Mouse (Mus musculus) layer of hippocampus, adult 11-12 months (tissue): ENCODE results near the gene Mapkbp1.
A peak's percentile ranks its signal among the peaks of the same experiment; 100 is the strongest.

ENCODE experiments used
- DNase-seq: peaks from one replicate; pipeline ENCODE4 v3.0.0; 2022; ENCODE audit warnings: low spot score

Mapkbp1 gene

DNA sequence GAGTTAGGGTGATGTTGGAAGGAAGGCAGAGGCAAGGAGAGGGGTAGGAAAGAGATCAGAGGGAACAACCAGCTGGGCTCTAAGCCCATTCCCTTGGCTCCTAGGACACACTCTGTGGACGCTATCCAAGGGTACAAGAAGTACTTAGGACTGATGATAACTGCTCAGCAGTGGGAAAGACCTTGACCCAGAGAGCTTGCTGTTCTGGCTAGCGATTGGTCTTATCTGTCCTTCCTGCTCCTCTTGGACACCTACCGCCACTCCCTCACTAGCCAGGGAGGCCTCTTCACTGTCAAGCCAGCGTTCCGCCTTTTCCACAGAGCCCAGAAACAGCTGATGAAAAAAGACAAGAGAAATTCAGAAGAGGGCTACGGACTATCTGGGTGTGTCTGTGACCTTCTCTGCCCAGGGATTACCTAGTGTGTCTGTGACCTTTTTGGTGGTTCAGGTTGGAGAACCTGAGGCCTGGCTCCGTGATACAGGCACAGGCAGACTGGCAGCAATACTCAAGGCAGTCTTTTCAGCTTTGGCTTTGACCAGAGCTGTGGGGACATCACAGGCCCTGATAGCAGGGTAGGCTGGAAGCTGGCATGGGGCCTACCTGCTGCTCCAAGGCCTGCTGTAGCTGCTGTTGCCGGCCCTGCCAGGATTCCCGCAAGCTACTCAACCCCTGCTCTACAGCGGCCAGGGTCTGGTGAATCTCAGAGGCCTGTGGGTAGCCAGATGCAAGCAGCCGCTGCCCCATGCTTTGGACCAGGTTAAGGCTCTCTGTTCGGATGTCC, 82.5 kb downstream of the Mapkbp1 start:
- DNase-seq = no peak

DNA sequence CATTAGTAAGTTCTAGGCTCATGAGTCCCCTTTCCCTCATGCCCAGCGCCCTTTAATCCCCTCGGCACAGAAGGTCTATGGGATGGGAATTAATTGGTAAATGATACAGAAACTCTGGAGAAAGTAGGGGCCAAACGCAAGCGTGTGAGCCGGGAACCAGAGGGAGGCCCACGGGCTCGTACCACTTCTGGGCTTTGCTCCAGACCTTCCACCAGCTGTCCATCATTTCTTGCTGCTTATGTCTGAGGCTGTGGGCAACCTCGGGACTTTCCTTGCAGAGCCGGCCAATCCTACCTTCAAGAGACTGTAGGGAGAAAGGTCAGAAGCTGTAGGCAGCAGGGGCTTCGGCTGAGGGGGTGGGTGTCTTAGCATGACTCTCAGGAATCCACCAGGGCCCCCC, 83.4 kb downstream of the Mapkbp1 start:
- no peak for DNase-seq

DNA sequence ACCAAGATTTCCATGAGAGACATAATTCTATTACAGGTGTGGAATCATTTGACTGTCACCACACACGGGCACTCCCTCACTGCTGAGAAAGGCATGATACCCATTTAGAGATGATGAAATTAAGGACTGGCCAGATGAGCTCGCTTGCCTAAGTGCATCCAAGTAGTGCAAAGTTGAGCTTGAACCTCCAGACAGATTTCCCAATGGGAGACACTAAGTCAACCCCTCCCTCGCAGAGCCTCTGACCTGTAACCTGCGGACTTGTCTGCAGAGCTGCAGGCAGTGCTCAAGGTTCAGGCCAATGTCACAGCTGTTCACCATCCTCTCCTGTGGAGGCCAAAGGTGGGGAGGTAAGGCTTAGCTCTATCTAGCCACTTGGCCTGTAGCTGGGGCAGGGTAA, 86.3 kb downstream of the Mapkbp1 start:
- DNase-seq = no peak

DNA sequence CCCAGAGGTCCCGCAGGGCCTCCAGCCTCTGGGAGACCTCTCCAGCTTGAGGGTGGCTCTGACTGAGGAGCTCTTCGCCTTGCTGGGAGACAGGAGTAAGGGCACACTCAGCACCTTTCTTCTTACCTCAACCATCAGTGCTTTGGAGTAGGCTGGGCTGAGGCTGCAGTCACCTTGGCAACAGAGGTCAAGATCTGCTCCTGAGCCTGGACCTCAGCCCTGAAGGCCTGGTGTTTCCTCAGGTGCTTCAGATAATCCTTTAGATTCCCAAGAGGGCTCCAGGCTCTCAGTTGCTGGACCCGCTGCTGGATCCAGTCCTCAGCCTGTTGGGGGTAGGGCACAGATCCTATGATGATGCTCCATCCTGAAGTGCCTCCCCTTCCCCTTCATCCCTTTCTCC, 87.0 kb downstream of the Mapkbp1 start:
- no peak for DNase-seq

DNA sequence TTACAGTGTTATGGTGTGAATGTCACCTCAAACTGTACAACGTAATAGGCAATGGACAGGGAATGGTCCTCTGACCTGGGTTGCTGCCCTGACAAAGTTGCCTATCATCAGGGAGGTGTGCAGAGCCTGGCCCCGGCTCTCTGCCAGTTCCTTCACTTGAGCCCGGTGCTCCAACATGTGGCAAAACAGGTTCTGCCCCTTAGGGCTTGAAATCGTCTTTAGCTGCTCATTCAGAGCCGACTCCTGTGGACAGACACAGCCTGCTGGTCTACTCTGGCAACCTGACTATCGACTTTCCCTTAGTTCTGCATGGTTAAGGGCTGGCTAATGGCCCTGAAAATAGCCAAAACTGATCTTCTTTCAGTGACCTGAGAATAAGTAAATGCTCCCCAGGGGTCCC, 87.7 kb downstream of the Mapkbp1 start:
- no peak for DNase-seq

DNA sequence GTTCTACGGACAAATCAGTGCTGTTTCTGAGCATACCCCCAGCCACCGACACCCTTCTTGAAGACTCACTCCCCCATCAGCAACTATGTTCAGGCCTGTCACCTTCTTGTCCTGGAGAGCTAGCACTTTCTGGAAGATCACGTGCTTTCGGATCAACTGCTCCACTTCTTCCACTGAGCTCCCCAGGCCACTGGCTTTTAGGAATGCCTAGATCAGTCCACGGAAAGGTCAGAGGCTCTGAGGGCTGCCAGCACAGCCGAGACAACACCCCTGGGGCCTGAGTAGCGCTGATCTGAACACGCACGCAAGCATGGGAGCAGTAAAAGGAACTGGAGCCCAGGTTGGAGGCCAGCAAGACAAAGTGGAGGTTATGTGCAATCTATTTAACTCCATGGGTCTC, 88.2 kb downstream of the Mapkbp1 start:
- DNase-seq = no peak

DNA sequence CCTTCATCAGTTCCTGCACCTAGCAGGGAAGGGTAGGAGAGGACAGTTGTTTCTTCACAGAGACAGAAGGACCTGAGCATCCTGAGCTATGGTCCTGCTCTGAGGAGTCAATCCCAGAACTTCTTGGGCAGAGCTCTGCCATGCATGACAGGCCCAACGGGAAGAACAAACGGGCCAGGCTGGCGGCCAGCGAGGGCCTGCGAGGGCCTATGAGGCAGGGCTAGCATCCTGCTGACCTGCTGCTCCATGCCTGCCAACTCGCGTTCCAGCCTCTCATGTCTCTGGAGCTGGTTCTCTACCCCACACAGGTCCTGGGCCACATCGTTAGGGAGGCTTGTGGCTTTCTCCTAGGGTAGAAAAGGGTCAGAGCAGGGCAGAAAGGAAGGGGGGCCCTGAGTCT, 89.7 kb downstream of the Mapkbp1 start:
- DNase-seq = no peak

DNA sequence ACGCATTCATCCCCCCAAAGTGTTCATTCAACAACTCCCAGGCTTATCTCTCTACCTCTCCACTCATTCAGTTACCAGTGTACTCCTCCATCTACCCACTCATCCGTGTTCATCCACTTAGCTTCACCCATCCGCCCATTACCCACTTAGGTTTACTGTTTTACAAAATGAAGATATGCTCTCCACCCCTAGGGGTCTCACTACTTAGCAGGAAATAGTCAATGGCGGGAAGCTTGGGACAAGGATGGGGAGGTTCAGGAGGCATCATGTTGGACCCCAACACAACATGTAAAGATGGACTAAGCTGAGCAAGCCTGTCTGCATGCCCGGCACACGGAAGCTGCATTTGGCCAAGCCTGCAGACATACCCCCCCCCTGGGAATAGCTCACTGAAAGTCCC, 92.1 kb downstream of the Mapkbp1 start:
- DNase-seq = no peak

DNA sequence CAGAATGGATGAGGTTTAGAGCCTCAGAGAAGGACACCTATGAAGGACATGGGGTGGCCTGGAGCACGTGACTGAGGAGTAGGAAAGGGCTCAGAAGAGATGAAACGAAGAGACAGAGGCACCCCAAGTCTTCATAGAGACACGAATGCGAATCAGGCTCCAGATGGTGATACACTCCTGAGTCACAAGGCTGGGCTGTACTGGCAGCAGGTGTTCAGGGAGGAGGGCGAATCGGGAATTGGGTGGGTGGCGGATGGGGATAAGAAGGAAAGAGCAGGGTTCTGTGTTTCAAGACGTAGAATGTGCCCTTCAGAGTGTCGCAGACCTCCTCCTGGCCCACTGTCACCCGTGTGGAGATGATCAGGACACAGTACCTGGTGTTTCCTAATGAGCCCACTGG, 92.7 kb downstream of the Mapkbp1 start:
- DNase-seq = no peak

DNA sequence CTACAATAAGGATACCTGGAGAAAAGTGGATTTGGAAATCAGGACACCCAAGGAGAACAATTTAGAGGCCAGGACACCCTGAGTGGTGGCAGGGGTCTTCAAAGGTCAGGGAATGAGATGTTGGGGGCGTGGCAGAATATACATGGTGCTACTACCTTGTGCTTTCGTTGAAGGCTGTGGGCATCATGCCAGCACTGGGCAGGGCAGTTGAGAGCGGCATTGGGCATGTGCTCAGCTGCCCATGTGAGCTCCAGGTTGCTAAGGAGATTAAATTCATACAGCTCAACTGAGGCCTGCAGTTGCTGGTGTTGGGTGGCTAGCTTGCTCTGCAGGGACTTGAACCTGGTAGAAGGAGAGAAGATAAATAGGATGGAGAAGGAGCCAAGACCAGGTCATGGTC, 93.7 kb downstream of the Mapkbp1 start:
- no peak for DNase-seq

DNA sequence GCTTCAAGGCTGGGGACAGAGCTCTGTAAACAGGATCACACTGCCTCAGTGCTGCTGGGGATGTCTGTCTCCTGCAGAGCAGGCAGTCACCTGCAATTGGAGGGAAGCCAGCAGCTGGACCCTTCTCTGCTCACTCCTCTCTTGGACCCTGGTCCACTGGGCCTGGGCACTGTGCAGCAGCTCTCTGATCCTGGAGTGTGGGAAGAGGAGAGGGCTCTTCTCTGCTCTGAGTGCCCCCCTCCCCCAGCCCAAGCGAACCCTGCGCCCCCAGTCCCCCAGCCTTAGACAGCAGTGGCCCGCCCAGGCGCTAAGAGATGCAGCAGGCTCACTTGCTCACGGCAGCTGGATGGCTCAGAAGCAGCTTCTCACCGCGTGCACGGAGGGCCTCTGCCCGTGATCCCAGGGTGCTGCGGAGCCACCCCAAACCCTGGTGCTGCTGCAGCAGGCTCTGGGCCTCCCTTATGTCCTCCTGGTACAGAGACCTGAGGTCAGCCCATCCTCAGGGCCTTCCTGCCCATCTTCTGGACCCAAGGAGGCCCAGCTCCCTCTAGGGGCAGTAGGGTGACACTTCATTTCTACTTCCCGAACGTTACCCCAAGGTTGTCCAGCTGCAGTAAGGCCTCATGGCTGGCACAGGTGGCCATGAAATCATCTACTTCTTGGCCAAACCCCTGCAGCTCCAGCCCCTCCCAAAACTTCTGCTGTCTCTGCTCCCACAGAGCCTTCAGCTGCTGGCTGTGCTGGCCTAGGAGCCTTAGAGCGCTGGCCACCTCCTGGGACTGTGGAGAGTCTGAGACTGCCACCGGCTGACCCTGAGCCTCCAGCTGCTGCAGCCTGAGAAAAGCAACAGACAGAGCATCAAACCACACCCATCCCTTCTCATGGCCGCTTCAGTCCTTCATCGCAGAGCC, 96.3 kb downstream of the Mapkbp1 start:
- peak; percentile 33 for DNase-seq

DNA sequence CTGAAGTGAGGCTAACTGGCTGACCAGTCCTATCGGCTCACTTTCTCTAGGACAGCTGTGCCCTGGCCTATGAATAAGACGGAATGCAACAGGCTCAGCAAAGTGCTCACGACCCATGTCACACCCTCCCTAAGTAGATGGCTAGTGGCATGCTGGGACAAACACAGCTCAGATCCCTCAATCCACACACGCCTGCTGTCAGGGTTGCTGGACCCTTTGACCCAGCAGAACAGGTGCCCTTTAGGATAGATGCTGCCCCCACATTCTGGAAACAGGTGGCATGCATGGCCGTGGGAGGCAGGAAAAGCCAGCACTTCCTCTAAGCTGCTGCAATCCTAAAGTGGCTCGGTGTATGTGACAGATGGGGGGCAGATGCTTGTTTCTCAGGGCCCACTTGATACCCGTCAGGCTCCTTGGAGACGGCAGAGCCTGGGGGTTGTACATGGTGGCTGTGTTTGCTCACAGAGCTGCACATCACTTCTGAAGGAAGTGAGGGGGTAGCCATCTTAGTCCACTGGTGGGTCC, 97.0 kb downstream of the Mapkbp1 start:
- DNase-seq = peak; percentile 79

DNA sequence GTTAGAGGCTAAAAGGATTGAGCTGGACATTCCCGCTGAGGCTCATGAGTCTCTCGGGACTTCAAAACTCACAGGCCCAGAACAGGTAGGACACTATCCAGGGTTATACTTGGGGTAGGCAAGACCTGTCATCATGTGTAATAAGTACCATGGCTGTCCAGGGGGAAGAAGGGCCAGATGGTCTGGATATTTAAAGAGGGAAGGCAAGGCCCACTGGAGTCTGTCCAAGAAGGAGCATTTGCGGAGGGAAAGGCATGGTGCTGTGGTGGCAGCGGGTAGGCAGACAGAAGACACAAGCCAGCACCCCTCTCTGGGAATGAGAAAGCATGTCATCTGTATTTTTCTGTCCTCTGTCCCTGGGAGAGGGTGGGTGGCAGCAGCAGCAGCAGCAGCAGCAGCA, 101.6 kb downstream of the Mapkbp1 start:
- DNase-seq = no peak

DNA sequence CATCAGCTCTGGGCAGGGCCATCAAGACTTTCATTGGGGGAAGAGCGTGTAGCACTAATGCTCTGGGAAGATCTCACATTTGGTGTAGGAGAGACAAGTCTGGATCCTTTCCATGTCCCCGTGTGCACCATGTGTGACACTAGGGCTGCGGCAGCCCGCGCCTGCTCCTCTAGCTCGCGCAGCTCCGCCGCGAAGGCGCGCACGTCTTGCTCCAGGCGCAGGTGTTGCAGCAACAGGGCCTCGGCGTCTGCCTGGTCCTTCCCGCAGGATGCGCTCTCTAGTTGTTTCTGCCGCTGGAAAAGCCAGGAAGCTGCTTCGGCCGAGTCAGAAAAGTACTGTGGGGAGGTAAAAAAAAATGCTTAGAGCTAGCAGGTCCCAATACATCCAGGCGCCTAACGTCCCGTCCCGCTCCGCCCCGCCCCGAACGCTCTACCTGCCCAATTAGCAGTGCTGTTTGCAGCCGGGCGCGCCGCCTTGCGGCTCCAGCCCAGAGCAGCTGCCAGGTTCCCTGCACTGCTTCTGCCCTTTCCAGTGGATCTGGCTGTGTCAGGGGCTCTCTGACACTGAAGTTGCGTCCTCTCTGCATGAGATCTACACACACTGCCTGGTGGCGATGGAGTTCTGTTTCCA, 103.7 kb downstream of the Mapkbp1 start:
- DNase-seq = peak; percentile 36
